Mouse (Mus musculus) spleen, embryonic (tissue): ENCODE measurements at regions not wholly inside any gene's neighbourhood (a gene's known extent, or its start where the extent isn't known, plus 50 kb on each side); places are given as distances from the start of the nearest gene placed in this dataset.

Experiments
- CTCF ChIA-PET: fragments of 350-600 bp; sonication (Branson Sonifier 250); formaldehyde crosslinking; loops from one replicate; lab custom pipeline; 2022; lab: Charles Lee

DNA sequence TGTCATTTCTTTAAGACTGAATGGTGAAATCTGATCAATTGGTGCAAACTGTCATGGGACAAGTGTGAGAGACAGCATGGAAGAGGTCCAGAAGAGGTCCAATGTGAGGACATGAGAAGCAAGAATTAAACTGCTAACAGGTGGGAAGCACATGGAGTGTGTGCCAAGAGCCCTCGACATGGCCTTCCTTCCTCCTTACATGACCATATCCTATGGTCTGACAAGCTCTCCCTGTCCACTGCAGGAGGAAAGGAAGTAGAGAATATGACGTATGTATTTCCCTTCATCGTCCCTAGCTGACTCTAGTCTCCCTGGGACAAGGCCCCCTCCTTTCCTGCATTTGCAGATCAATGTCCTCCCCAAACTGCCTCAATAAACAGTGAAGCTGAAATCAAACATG, 152.1 kb downstream of the Dad1 start:
- CTCF ChIA-PET: no interaction called here

- CTCF ChIA-PET: no interaction called here
Observed at GRCm38 (mm10) chr14:54099360-54099759, 154.5 kb downstream of the Dad1 start.

GRCm38 (mm10) chr14:54098122-54098775, 155.7 kb downstream of the Dad1 start:
- CTCF ChIA-PET: no interaction called here

DNA sequence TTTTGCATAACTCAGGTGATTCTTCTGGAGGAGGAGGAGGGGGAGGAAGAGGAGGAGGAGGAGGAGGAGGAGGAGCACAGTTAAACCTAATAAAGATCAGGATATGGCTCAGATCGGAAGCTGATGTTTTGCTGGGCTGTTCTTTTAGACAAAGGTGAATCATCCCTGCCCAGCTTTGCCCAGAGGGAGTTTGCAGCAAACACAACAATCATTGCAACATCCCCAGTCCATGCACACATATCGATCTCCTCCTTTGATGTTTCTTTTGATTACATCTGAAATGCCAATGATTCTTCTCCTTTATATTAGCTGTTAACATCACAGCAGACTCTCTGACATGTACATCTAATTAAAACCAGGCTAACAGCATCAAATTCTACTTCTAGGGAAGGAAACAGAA, 156.9 kb downstream of the Dad1 start:
- CTCF ChIA-PET: no interaction called here

DNA sequence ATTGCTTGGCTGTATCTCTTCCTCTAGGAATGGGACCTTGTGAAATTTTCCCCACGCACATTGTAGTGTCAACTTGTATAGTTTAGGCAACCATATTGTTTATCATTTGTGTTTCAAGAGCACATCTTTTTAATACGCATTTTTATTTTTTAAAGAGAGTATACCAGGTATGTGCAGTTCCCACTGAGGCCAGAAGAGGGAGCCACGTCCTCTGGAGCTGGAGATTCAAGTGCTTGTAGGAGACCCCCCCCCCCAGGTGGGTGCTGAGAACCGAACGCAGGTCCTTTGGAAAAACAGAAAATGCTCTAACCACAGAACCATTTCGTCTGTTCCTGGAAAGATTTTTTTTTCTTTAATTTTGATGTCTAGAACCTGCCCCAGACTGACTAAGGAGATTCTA, 161.5 kb downstream of the Dad1 start:
- CTCF ChIA-PET: no interaction called here

- CTCF ChIA-PET: no interaction called here
Observed at GRCm38 (mm10) chr14:54086660-54087059, 167.2 kb downstream of the Dad1 start.

DNA sequence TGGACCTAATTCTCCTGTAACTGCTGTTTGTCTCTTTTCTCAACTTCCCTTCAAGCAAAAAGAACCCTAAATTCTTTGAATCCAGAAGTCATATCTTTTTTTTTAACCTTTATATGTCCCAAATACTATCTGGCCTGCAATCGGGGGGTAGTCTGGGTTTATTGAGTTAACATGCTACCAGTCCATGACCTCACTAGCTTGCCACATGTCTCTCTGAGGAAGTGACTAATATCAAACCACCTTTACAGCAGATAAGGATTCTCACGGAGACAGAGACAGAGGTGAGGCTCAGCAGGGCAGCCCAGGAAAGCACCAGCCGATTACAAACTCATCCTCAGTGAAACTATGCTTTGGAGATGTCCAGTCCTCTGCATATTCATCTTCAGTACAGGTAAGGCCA, 179.2 kb downstream of the Dad1 start:
- CTCF ChIA-PET: no interaction called here

GRCm38 (mm10) chr14:54072283-54072912, 181.5 kb downstream of the Dad1 start:
- CTCF ChIA-PET: no interaction called here

GRCm38 (mm10) chr14:54070240-54070639, 183.7 kb downstream of the Dad1 start:
- CTCF ChIA-PET: no interaction called here

- CTCF ChIA-PET: interaction anchor here (0.6 kb wide), 1 partner anchor 12 kb away, joined by 3 read pairs; no protein-coding TSS in a partner anchor
Observed at GRCm38 (mm10) chr14:54068684-54069083, 185.2 kb downstream of the Dad1 start.

- CTCF ChIA-PET: interaction anchor here (1.1 to 1.6 kb wide), 2 partner anchors 74 to 88 kb away, joined by 4 to 11 read pairs; no protein-coding TSS in a partner anchor
Observed at GRCm38 (mm10) chr14:54065466-54065865, 188.4 kb downstream of the Dad1 start.

- CTCF ChIA-PET: interaction anchor here (1.1 to 1.6 kb wide), 2 partner anchors 75 to 88 kb away, joined by 4 to 11 read pairs; no protein-coding TSS in a partner anchor
Observed at GRCm38 (mm10) chr14:54064541-54065402, 189.1 kb downstream of the Dad1 start.

- CTCF ChIA-PET: interaction anchor here (0.6 to 1.0 kb wide), 2 partner anchors 8 to 387 kb away, joined by 3 to 4 read pairs; no protein-coding TSS in a partner anchor
Observed at GRCm38 (mm10) chr14:54061570-54061969, 192.3 kb downstream of the Dad1 start.

- CTCF ChIA-PET: interaction anchor here (0.7 to 1.0 kb wide), 2 partner anchors 92 to 165 kb away, joined by 3 to 4 read pairs; no protein-coding TSS in a partner anchor
Observed at GRCm38 (mm10) chr14:54059776-54060175, 194.1 kb downstream of the Dad1 start.

DNA sequence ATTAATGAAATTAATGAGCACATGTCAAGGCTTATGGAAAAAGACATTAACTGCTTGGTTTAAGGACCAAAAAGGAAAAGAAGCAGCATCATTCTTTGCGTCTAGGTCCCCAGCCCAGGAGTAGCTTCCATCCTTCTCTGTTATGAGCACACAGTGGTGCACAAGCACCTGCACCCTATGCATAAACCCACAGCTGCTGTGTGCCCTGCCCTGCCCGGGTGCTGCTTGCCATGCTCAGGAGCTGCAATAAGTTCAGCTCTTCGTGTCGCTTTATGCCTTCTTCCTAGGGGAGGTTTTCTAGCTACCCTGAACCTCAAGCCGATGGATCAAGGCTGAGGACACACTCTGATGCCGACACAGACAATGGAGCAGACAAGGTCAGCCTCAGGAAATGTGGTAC, 194.8 kb downstream of the Dad1 start:
- CTCF ChIA-PET: interaction anchor here (1.0 kb wide), 1 partner anchor 93 kb away, joined by 4 read pairs; no protein-coding TSS in a partner anchor

DNA sequence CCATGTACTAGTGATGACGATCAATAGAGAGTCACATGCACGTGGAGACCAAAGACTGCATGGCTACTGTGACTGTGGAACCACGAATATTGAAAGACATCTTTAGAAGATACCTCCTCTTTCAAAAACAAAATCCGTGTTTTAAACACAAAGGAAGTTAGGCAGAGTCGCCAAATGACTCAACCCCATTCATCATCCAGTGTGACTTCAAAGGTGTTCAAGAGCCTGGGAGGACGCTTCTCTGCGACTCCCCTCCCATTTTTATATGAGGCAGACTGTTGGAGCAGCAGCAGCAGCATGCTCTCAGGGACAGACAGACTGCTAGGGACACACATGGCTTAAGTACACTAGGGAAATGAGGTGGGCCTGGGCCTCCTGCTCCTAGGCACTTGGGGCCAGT, 197.2 kb downstream of the Dad1 start:
- CTCF ChIA-PET: no interaction called here

GRCm38 (mm10) chr14:54055390-54055789, 198.5 kb downstream of the Dad1 start:
- CTCF ChIA-PET: no interaction called here

DNA sequence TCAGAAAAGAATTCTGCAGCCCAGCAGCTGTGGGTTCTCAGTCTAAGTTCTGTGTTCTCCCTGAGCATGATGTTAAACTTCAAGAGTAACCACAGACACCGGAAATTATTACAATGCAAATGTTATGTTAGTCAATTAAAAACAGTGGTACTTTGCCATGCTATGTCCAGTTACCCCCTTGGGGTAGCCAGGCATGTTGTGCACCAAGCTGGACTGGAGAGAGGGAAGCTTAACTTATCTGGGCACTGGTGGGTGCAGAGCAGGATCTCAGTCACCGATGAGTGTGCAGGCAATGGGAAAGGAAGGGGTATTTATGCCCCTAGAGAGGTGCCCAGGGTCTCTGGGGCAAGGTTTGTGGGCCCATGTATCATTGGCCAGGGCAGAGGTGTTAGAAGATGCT, 211.6 kb downstream of the Dad1 start:
- CTCF ChIA-PET: no interaction called here

- CTCF ChIA-PET: no interaction called here
Observed at GRCm38 (mm10) chr14:54040644-54041043, 213.3 kb downstream of the Dad1 start.

GRCm38 (mm10) chr14:54034516-54034915, 219.4 kb downstream of the Dad1 start:
- CTCF ChIA-PET: no interaction called here

GRCm38 (mm10) chr14:54023552-54023951, 230.4 kb downstream of the Dad1 start:
- CTCF ChIA-PET: no interaction called here

- CTCF ChIA-PET: no interaction called here
Observed at GRCm38 (mm10) chr14:54021443-54021842, 232.5 kb downstream of the Dad1 start.
